Mouse (Mus musculus) CH12.LX (cell line): Measurements from ENCODE around the gene Tmem214. TPM values are rescaled to one million over a fixed set of nuclear protein-coding genes. Genes with fewer than 3 reads are reported as not detected.

Experiments
- DNase-seq: peaks from one replicate; pipeline ENCODE4 v3.0.0-alpha.2; 2013; ENCODE audit errors: extremely low read depth
- H3K27ac ChIP-seq: 2 replicates; pipeline ENCODE4 v1.5.1; 2012; ENCODE audit warnings: low read depth, mild to moderate bottlenecking, control low read depth, moderate library complexity; ENCODE audit not compliant: insufficient read depth
- H3K27me3 ChIP-seq: replicated peaks from 2 replicates; pipeline ENCODE3; 2012; ENCODE audit warnings: inconsistent platforms
- H3K36me3 ChIP-seq, 2 experiments: replicated peaks in 1 of 2; 2 replicates each; pipeline versions ENCODE3 to v1.6.1; 2012; ENCODE audit warnings: inconsistent platforms in 1 of 2, low read length in 1 of 2, mild to moderate bottlenecking in 1 of 2, mixed read lengths in 1 of 2, moderate library complexity in 1 of 2; ENCODE audit not compliant: control insufficient read depth in 1 of 2, insufficient read depth in 1 of 2
- H3K4me1 ChIP-seq, 2 experiments: 2 replicates each; pipeline ENCODE4 v1.6.1; 2012; ENCODE audit warnings: inconsistent platforms in 1 of 2, moderate library complexity in 1 of 2; ENCODE audit not compliant: insufficient read depth in 2 of 2, control insufficient read depth in 1 of 2
- H3K4me2 ChIP-seq: 2 replicates; pipeline ENCODE4 v1.6.1; 2012; ENCODE audit warnings: low read depth, mild to moderate bottlenecking, control low read depth; ENCODE audit not compliant: poor library complexity, insufficient read depth, severe bottlenecking
- H3K4me3 ChIP-seq, 3 experiments: fragments of 150-350 bp in 1 of 3; sonication (generic) in 1 of 3; replicated peaks in 1 of 3; 2 replicates each; pipeline versions ENCODE3 to v1.5.1; 2011 to 2012; ENCODE audit warnings: low read depth in 2 of 3, low read length in 2 of 3, mild to moderate bottlenecking in 2 of 3, moderate library complexity in 2 of 3, control low read depth in 1 of 3, improper control_type of control experiment in 1 of 3, inconsistent platforms in 1 of 3, mixed read lengths in 1 of 3; ENCODE audit not compliant: poor library complexity in 1 of 3
- H3K79me2 ChIP-seq: replicated peaks from 2 replicates; pipeline ENCODE4 v1.6.1; 2012; ENCODE audit warnings: mild to moderate bottlenecking, moderate library complexity; ENCODE audit not compliant: control insufficient read depth, poor library complexity, insufficient read depth, severe bottlenecking; ENCODE audit errors: extremely low read depth
- H3K9ac ChIP-seq: 2 replicates; pipeline ENCODE4 v1.6.1; 2012; ENCODE audit warnings: low read depth, mild to moderate bottlenecking, control low read depth, moderate library complexity; ENCODE audit not compliant: insufficient read depth
- H3K9me3 ChIP-seq: replicated peaks from 2 replicates; pipeline ENCODE3; 2012; ENCODE audit warnings: low read length, inconsistent platforms, mixed read lengths
- BHLHE40 ChIP-seq: IDR thresholded peaks from 2 replicates; pipeline ENCODE4 v1.6.1; 2011; ENCODE audit warnings: mild to moderate bottlenecking, low read depth, low read length, improper control_type of control experiment
- CHD1 ChIP-seq: IDR thresholded peaks from 2 replicates; pipeline ENCODE4 v1.6.1; 2012; ENCODE audit warnings: low read depth, low read length, improper control_type of control experiment, inconsistent platforms
- CHD2 ChIP-seq: IDR thresholded peaks from 2 replicates; pipeline ENCODE4 v1.6.1; 2011; ENCODE audit warnings: low read length, improper control_type of control experiment
- E2F4 ChIP-seq: IDR thresholded peaks from 2 replicates; pipeline ENCODE4 v1.6.1; 2011; ENCODE audit warnings: low read depth, low read length, improper control_type of control experiment; ENCODE audit not compliant: insufficient replicate concordance
- GABPA ChIP-seq: IDR thresholded peaks from 2 replicates; pipeline ENCODE4 v1.6.1; 2012; ENCODE audit warnings: low read depth, low read length, improper control_type of control experiment, inconsistent platforms; ENCODE audit not compliant: insufficient replicate concordance
- HCFC1 ChIP-seq: IDR thresholded peaks from 2 replicates; pipeline ENCODE4 v1.6.1; 2012; ENCODE audit warnings: low read depth, mild to moderate bottlenecking, inconsistent platforms, low read length, improper control_type of control experiment
- IRF4 ChIP-seq: IDR thresholded peaks from 2 replicates; pipeline ENCODE4 v1.6.1; 2014; ENCODE audit warnings: low read depth, mild to moderate bottlenecking, inconsistent platforms, low read length, improper control_type of control experiment
- JUN ChIP-seq: IDR thresholded peaks from 2 replicates; pipeline ENCODE4 v1.6.1; 2011; ENCODE audit warnings: low read depth, mild to moderate bottlenecking, low read length, improper control_type of control experiment, moderate library complexity; ENCODE audit not compliant: insufficient read depth
- KAT2A ChIP-seq: IDR thresholded peaks from 2 replicates; pipeline ENCODE4 v1.6.1; 2012; ENCODE audit warnings: low read length, improper control_type of control experiment, inconsistent platforms; ENCODE audit not compliant: insufficient replicate concordance
- MAX ChIP-seq: IDR thresholded peaks from 2 replicates; pipeline ENCODE4 v1.6.1; 2011; ENCODE audit warnings: low read length, improper control_type of control experiment
- MEF2A ChIP-seq: IDR thresholded peaks from 2 replicates; pipeline ENCODE4 v1.6.1; 2014; ENCODE audit warnings: low read depth, mild to moderate bottlenecking, inconsistent platforms, low read length, improper control_type of control experiment, borderline replicate concordance
- MXI1 ChIP-seq: IDR thresholded peaks from 2 replicates; pipeline ENCODE4 v1.6.1; 2011; ENCODE audit warnings: mild to moderate bottlenecking, low read depth, low read length, improper control_type of control experiment
- NRF1 ChIP-seq: IDR thresholded peaks from 2 replicates; pipeline ENCODE4 v1.6.1; 2014; ENCODE audit warnings: low read depth, mild to moderate bottlenecking, inconsistent platforms, low read length, improper control_type of control experiment, moderate library complexity
- PAX5 ChIP-seq: IDR thresholded peaks from 2 replicates; pipeline ENCODE4 v1.6.1; 2012; ENCODE audit warnings: low read length, inconsistent platforms, mixed read lengths
- POLR2AphosphoS2 ChIP-seq: IDR thresholded peaks from 2 replicates; pipeline ENCODE4 v1.6.1; 2011; ENCODE audit warnings: low read depth, low read length, improper control_type of control experiment
- SIN3A ChIP-seq: IDR thresholded peaks from 2 replicates; pipeline ENCODE4 v1.6.1; 2012; ENCODE audit warnings: low read length, improper control_type of control experiment, inconsistent platforms
- TBP ChIP-seq: conservative IDR thresholded peaks from 2 replicates; pipeline ENCODE4 v1.6.1; 2011; ENCODE audit warnings: low read depth, low read length, improper control_type of control experiment
- TCF12 ChIP-seq: IDR thresholded peaks from 2 replicates; pipeline ENCODE4 v1.6.1; 2014; ENCODE audit warnings: low read depth, mild to moderate bottlenecking, inconsistent platforms, low read length, improper control_type of control experiment
- USF2 ChIP-seq: conservative IDR thresholded peaks from 2 replicates; pipeline ENCODE4 v1.6.1; 2011; ENCODE audit warnings: low read depth, low read length, improper control_type of control experiment
- ZC3H11A ChIP-seq: IDR thresholded peaks from 2 replicates; pipeline ENCODE4 v1.6.1; 2012; ENCODE audit warnings: low read depth, mild to moderate bottlenecking, inconsistent platforms, low read length, improper control_type of control experiment
- ZMIZ1 ChIP-seq: IDR thresholded peaks from 2 replicates; pipeline ENCODE4 v1.6.1; 2012; ENCODE audit warnings: low read depth, mild to moderate bottlenecking, inconsistent platforms, low read length, improper control_type of control experiment
- ZNF384 ChIP-seq: IDR thresholded peaks from 2 replicates; pipeline ENCODE4 v1.6.1; 2012; ENCODE audit warnings: low read depth, low read length, improper control_type of control experiment, inconsistent platforms
- dilution Hi-C: fragments of 300-500 bp; cut with MboI; formaldehyde crosslinking; loops from 2 replicates; pipeline ENCODE4 v1.14.3; 2020; ENCODE audit warnings: low sequenced_read_pairs; ENCODE audit not compliant: extremely low pct_unique_long_range_greater_than_20kb, extremely low pct_ligation_motif_present
- in situ Hi-C: fragments of 300-500 bp; cut with MboI; formaldehyde crosslinking; loops from 3 replicates; pipeline ENCODE4 v1.14.3; 2019; ENCODE audit warnings: low sequenced_read_pairs, low pct_ligation_motif_present, low pct_unique_long_range_greater_than_20kb, mixed read lengths
- polyA plus RNA-seq: library from polyadenylated mRNA; unstranded; fragments of >175 nt; gene quantifications from 2 replicates; pipeline ENCODE4 v1.2.1, GENCODE M21; 2012; ENCODE audit warnings: low read depth; ENCODE audit not compliant: insufficient read length
- total RNA-seq, 2 experiments: library from RNA; depleted of rRNA; stranded (reverse); fragments of 300-350 nt in 1 of 2; fragments of >200 nt in 1 of 2; gene quantifications; 2 replicates each; pipeline ENCODE4 v1.2.3; 2012 to 2014

Gene Tmem214
- total and polyA plus RNA-seq, 3 experiments = 28.3 to 35.3 (median 31.9) TPM

GRCm38 (mm10) chr5:30912156-30912555, 44.3 kb downstream of the Tmem214 start:
- no peaks in the 10 kb centered on the region for H3K36me3 ChIP-seq
- dilution Hi-C loops (no loop called here), in situ Hi-C loops (no loop called here)
- no peak overlapping the region for H3K4me2 ChIP-seq
- H3K27me3 ChIP-seq = peaks cover 14% of the 10 kb centered on the region
- H3K4me1 ChIP-seq = peaks cover 4 to 27% of the 10 kb centered on the region in 2 experiments
- no peak for TF ChIP-seq MEF2A
- TF ChIP-seq NRF1 = no peak
- TF ChIP-seq BHLHE40 = no peak
- no peak for TF ChIP-seq POLR2AphosphoS2
- TF ChIP-seq MAX = no peak
- no peak for TF ChIP-seq E2F4
- no peak for TF ChIP-seq TBP
- no peak for TF ChIP-seq PAX5
- no peak for TF ChIP-seq KAT2A
- TF ChIP-seq ZMIZ1 = no peak
- no peak for TF ChIP-seq CHD1
- no peak for TF ChIP-seq GABPA
- no peak for TF ChIP-seq CHD2
- TF ChIP-seq HCFC1 = no peak
- TF ChIP-seq IRF4 = no peak
- TF ChIP-seq ZC3H11A = no peak
- no peak for TF ChIP-seq ZNF384
- TF ChIP-seq SIN3A = no peak
- TF ChIP-seq MXI1 = no peak
- no peaks in the 10 kb centered on the region for H3K9me3 ChIP-seq
- no peak overlapping the region for H3K27ac ChIP-seq
- no peak overlapping the region for H3K9ac ChIP-seq
- peaks cover 3% of the 10 kb centered on the region; the same call in 1 of the 2 replicates for H3K79me2 ChIP-seq
- no peak overlapping the region for H3K4me3 ChIP-seq
- no peak for DNase-seq

- no peak for DNase-seq
- TF ChIP-seq MAX (no peak), USF2 (no peak), POLR2AphosphoS2 (no peak), TCF12 (no peak), JUN (no peak)
- H3K4me3 ChIP-seq = no peak within 1 kb of the TSS
- no peak within 1 kb of the TSS for H3K4me2 ChIP-seq
- no peak within 1 kb of the TSS for H3K9ac ChIP-seq
- peaks cover 4 to 22% of the 10 kb centered on the region in 2 experiments for H3K4me1 ChIP-seq
- no peaks in the 10 kb centered on the region for H3K79me2 ChIP-seq
- H3K9me3 ChIP-seq = no peaks in the 10 kb centered on the region
- no peaks in the 10 kb centered on the region for H3K36me3 ChIP-seq
- in situ Hi-C loops = no loop called here
- peaks cover 25% of the 10 kb centered on the region for H3K27me3 ChIP-seq
- dilution Hi-C loops = no loop called here
- no peak within 1 kb of the TSS for H3K27ac ChIP-seq
Measured at GRCm38 (mm10) chr5:30913060-30913841, 45.4 kb downstream of the Tmem214 start, which contains the start of gene Emilin1. Gene Emilin1, plus strand, starts transcription at chr5:30913402.
